Mouse (Mus musculus) forebrain, embryonic 16.5 days (tissue): ENCODE data around the gene Ghdc. TPM values are rescaled to one million over a fixed set of nuclear protein-coding genes. Genes with fewer than 3 reads are reported as not detected.
A peak's percentile ranks its signal among the peaks of the same experiment; 100 is the strongest.

Source experiments
- ATAC-seq: fragments of 200-750 bp; cut with Nextera tagmentation; 2 replicates; pipeline ENCODE4 v1.8.0; 2017; ENCODE audit warnings: mild to moderate bottlenecking, moderate library complexity
- H3K27ac ChIP-seq: fragments of 300-500 bp; sonication (generic); 2 replicates; pipeline ENCODE4 v1.5.1; 2014; ENCODE audit warnings: low read length, control low read depth
- H3K27me3 ChIP-seq: fragments of 300-500 bp; sonication (generic); replicated peaks from 2 replicates; pipeline ENCODE4 v1.6.1; 2014; ENCODE audit warnings: low read length; ENCODE audit not compliant: control insufficient read depth, insufficient read depth
- H3K36me3 ChIP-seq: fragments of 300-500 bp; sonication (generic); 2 replicates; pipeline ENCODE4 v1.6.1; 2014; ENCODE audit not compliant: control insufficient read depth, insufficient read depth
- H3K4me1 ChIP-seq: fragments of 300-500 bp; sonication (generic); replicated peaks from 2 replicates; pipeline ENCODE4 v1.6.1; 2014; ENCODE audit warnings: low read length; ENCODE audit not compliant: control insufficient read depth, insufficient read depth
- H3K4me2 ChIP-seq: fragments of 300-500 bp; sonication (generic); 2 replicates; pipeline ENCODE4 v1.6.1; 2014; ENCODE audit warnings: mild to moderate bottlenecking, low read length, control low read depth
- H3K4me3 ChIP-seq: fragments of 300-500 bp; sonication (generic); replicated peaks from 2 replicates; pipeline ENCODE4 v1.5.1; 2014; ENCODE audit warnings: mild to moderate bottlenecking, low read length, control low read depth
- H3K9ac ChIP-seq: fragments of 300-500 bp; sonication (generic); replicated peaks from 2 replicates; pipeline ENCODE4 v1.6.1; 2014; ENCODE audit warnings: low read depth, low read length, control low read depth
- H3K9me3 ChIP-seq: fragments of 300-500 bp; sonication (generic); 2 replicates; pipeline ENCODE4 v1.6.1; 2016; ENCODE audit warnings: low read length; ENCODE audit not compliant: control insufficient read depth
- WGBS: fragments of 180-500 bp; shearing (Covaris S2); extraction: QIAGEN DNeasy Blood & Tissue Kit; methylation state at CpG from one replicate; pipeline ENCODE4 v1.1.7; 2014; 5-methylcytosine and 5-hydroxymethylcytosine counted together
- polyA plus RNA-seq: library from polyadenylated mRNA; unstranded; fragments of >200 nt; fragmentation: Nextera tagmentation; extraction: Ambion mirVana; gene quantifications from 2 replicates; pipeline ENCODE4 v1.2.1, GENCODE M21; 2015

The Ghdc gene
- polyA plus RNA-seq, 1 experiment from 2014 or later = 5.0 TPM

GRCm38 (mm10) chr11:100745085-100745484 lies 25.7 kb downstream of the Ghdc start:
- Histone ChIP-seq H3K27me3 (no peaks in the 10 kb centered on the region; the same call in 1 of the 2 replicates), H3K4me3 (no peak overlapping the region), H3K9ac (no peak overlapping the region), H3K36me3 (no peaks in the 10 kb centered on the region), H3K4me2 (no peak overlapping the region), H3K9me3 (no peaks in the 10 kb centered on the region), H3K27ac (no peak overlapping the region), H3K4me1 (no peaks in the 10 kb centered on the region)
- WGBS = 10% methylated on average over 6 of the region's 6 CpGs
- no peak for ATAC-seq

- Histone ChIP-seq H3K27me3 (no peaks in the 10 kb centered on the region), H3K36me3 (no peaks in the 10 kb centered on the region), H3K9ac (no peak overlapping the region), H3K9me3 (no peaks in the 10 kb centered on the region), H3K4me2 (no peak overlapping the region), H3K27ac (no peak overlapping the region), H3K4me3 (no peak overlapping the region), H3K4me1 (peaks cover 15% of the 10 kb centered on the region)
- WGBS = 83% methylated on average over 6 of the region's 6 CpGs
- no peak for ATAC-seq
These were observed 29.4 kb downstream of the Ghdc start for GRCm38 (mm10) chr11:100741348-100741747.

DNA sequence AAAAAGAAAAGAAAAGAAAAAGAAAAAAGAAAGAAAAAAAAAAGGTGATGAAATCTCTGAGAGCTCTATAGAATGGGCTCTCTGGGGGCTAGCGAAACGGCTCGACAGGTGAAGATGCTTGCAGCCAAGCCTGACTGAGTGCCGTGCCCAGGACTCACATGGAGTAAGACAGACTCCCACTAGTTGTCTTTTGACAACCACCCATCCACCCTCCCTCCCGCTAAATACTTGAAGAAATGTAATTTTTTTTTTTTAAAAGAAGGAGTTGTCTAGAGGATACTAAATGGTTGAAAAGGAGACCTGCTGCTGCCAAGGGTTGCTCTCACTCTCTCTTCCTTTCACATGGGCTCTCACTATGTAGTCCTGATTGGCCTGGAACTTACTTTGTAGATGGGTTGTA lies 32.0 kb downstream of the Ghdc start:
- 12% methylated on average over 5 of the region's 5 CpGs for WGBS
- Histone ChIP-seq H3K4me3 (peak overlapping the region; percentile 83), H3K27ac (no peak overlapping the region), H3K9ac (peak overlapping the region; percentile 68; the same call in 1 of the 2 replicates), H3K36me3 (no peaks in the 10 kb centered on the region), H3K27me3 (no peaks in the 10 kb centered on the region), H3K4me2 (peak overlapping the region; percentile 59), H3K9me3 (no peaks in the 10 kb centered on the region), H3K4me1 (peaks cover 21% of the 10 kb centered on the region)
- no peak for ATAC-seq

- no peaks in the 10 kb centered on the region; the same call in 1 of the 2 replicates for H3K36me3 ChIP-seq
- H3K27ac ChIP-seq = peak within 1 kb of the TSS; percentile 88
- peaks cover 21% of the 10 kb centered on the region for H3K4me1 ChIP-seq
- H3K27me3 ChIP-seq = no peaks in the 10 kb centered on the region
- H3K9me3 ChIP-seq = no peaks in the 10 kb centered on the region
- peak within 1 kb of the TSS; percentile 89 for H3K4me2 ChIP-seq
- under 1% methylated on average over 38 of the region's 39 CpGs for WGBS
- H3K9ac ChIP-seq = peak within 1 kb of the TSS; percentile 86
- ATAC-seq = peak; percentile 100
- H3K4me3 ChIP-seq = peak within 1 kb of the TSS; percentile 83
These were observed 32.6 kb downstream of the Ghdc start, which contains the start of gene Rab5c for GRCm38 (mm10) chr11:100738066-100738604. Gene Rab5c (minus strand): TSS chr11:100738215.

- Histone ChIP-seq H3K27ac (no peak overlapping the region), H3K9me3 (no peaks in the 10 kb centered on the region), H3K9ac (peak overlapping the region; percentile 86), H3K4me3 (peak overlapping the region; percentile 83), H3K4me2 (peak overlapping the region; percentile 89), H3K4me1 (peaks cover 21% of the 10 kb centered on the region), H3K36me3 (no peaks in the 10 kb centered on the region; the same call in 1 of the 2 replicates), H3K27me3 (no peaks in the 10 kb centered on the region)
- 0% methylated on average over 13 of the region's 13 CpGs for WGBS
- no peak for ATAC-seq
These were observed 33.5 kb downstream of the Ghdc start for GRCm38 (mm10) chr11:100737105-100737733.

DNA sequence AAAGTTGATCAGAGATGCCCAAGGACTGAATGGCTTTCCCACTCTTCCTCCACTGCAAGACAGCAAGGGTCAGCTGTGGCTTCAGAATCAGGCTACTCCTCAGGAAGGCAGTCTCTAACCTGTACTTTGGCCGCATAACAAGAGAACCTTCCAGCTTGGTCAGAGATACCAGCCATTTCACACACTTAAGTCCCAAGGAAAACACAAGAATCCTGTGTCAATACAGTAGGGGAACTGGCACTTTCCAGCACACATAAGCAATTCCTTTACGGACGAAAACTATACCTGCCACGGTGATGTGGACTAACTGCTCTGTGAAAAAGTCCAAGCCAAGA lies 34.0 kb downstream of the Ghdc start:
- Histone ChIP-seq H3K4me3 (peak overlapping the region; percentile 83; the same call in 1 of the 2 replicates), H3K4me1 (peaks cover 21% of the 10 kb centered on the region), H3K27me3 (no peaks in the 10 kb centered on the region), H3K27ac (no peak overlapping the region), H3K4me2 (peak overlapping the region; percentile 89), H3K9ac (no peak overlapping the region), H3K36me3 (no peaks in the 10 kb centered on the region; the same call in 1 of the 2 replicates), H3K9me3 (no peaks in the 10 kb centered on the region)
- ATAC-seq = no peak
- WGBS = 82% methylated on average over 4 of the region's 4 CpGs

GRCm38 (mm10) chr11:100735954-100736745 lies 34.6 kb downstream of the Ghdc start:
- H3K4me2 ChIP-seq = no peak overlapping the region
- ATAC-seq = no peak
- H3K4me3 ChIP-seq = no peak overlapping the region
- H3K36me3 ChIP-seq = no peaks in the 10 kb centered on the region; the same call in 1 of the 2 replicates
- no peak overlapping the region for H3K27ac ChIP-seq
- H3K9ac ChIP-seq = no peak overlapping the region
- WGBS = 85% methylated on average over 14 of the region's 14 CpGs
- H3K9me3 ChIP-seq = no peaks in the 10 kb centered on the region
- H3K4me1 ChIP-seq = peaks cover 21% of the 10 kb centered on the region
- H3K27me3 ChIP-seq = no peaks in the 10 kb centered on the region

DNA sequence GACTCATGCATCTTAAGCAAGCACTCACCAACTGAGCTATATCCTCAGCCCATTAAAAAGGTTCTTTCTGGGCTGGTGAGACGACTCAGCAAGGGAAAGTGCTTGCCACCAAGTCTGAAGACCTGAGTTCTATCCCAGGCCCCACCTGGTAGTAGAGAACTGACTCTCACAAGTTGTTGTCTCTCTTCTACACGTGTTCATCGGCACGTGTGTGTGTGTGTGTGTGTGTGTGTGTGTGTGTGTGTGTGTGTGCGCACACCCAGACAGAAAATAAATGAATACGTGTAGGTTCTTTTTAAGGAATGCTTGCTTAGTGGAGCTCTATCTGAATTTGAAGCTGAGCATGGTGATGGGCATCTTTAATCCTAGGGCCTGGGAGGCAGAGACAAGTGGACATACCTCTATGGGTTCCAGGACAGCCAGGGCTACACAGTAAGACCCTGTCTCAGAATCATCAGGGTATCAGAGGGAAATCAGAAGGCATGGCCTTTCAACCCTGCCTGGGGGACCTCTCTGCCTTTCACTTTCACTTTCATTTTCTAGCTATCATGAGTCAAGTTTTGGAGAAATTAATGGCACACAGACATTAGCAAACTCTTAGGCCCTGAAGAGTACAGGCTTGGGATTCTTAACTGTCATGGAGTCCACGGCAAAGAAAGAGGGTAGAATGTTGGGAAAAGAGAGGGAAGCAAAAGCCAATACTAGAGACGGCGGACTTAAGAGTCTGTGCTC lies 35.5 kb downstream of the Ghdc start:
- Histone ChIP-seq H3K4me1 (peaks cover 21% of the 10 kb centered on the region), H3K9ac (no peak overlapping the region), H3K36me3 (no peaks in the 10 kb centered on the region; the same call in 1 of the 2 replicates), H3K9me3 (no peaks in the 10 kb centered on the region), H3K4me2 (no peak overlapping the region), H3K27me3 (no peaks in the 10 kb centered on the region), H3K4me3 (no peak overlapping the region), H3K27ac (no peak overlapping the region)
- WGBS = 89% methylated on average over 9 of the region's 9 CpGs
- ATAC-seq = no peak
